Mouse (Mus musculus): ENCODE measurements around the gene Rbmxl1. TPM values are rescaled to one million over a fixed set of nuclear protein-coding genes. Genes with fewer than 3 reads are reported as not detected.
A peak's percentile ranks its signal among the peaks of the same experiment; 100 is the strongest.
"Not testable (repeated sequence)": the region's sequence is repeated elsewhere in the genome, so short reads cannot be mapped to it uniquely, and the experiment has no call there.

Rbmxl1 gene
- polyA plus RNA-seq (2016; fragmentation: Nextera tagmentation; extraction: Ambion mirVana), result 398 and 401 TPM in 2 replicates

DNA sequence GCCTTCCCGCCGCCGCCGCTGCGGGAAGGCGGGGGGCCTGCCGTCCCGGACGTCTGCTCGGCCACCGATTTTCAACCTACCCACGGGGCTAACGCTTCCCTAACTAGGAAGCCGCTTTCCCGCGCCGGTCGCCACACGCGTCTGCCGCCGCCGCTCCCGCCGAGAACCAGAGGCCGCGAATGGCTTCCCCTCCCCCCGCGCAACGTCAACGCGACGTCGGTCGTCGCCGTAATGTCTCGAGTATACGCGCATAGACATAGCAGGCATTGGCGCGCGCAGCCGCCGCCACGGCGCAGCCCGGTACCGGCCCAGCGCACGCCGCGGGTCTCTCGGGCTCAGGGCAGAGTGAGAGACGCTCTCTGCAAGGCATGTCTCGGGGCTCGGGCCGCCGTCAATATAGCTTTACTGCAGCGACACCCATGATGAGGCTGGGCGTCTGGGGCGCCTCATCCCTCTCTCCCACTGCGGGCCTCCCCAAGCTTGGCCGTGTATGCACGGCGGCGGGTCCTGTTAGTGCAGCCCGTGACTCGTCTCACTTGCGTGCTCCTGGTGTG lies at the start of gene Rbmxl1:
TSS of gene Rbmxl1 (minus strand) at position 180 of the 554 bp plus-strand sequence.
- peak within 1 kb of the TSS; percentile 100 for H3K27ac ChIP-seq (replicated peaks)
- DNase-seq (ENCODE audit: low spot score), result peak; percentile 92
- peaks cover 8% of the 10 kb centered on the region; the same call in 1 of the 2 replicates for H3K9me3 ChIP-seq
- under 1% methylated on average over 70 of the region's 70 CpGs for WGBS
- H3K4me1 ChIP-seq, result peaks cover 18% of the 10 kb centered on the region
- no peaks in the 10 kb centered on the region for H3K27me3 ChIP-seq (replicated peaks; ENCODE audit: low read depth, poor library complexity, severe bottlenecking)
- H3K4me3 ChIP-seq, result peak within 1 kb of the TSS; percentile 96
- H3K36me3 ChIP-seq (replicated peaks), result peaks cover 42% of the 10 kb centered on the region

DNA sequence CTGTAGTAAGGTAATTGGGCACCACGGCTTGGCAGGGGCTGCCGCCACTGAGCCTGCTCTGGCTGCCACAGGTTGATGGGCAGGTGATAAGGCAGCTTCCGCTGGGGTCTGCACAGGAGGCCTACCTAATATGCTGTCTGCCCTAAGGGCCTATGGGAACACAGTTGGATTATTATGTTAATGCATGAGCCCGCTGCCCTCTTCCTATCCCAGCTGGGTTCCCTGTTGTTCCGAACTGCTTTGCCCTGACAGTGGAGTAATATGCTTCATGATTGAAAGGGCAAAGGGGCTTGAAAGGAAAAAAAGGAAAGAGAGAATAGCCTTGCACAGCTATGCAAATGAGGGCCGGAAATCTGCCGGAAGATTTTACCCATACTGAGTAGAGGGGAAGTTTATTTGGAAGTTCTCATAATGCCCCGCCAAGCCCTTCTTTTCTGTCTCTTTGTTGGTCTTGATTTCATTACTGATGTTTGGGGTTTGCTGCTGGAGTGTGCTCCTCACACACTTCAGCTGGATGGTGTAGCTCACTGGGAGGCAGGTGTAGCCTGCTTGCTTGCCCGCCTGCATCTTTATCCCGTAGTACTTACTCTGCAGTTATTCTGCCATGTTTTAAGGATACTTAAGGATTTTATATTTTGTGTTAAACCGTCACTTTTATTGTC lies 48.2 kb upstream of the Rbmxl1 start:
- WGBS, result 38% methylated on average over 11 of the region's 11 CpGs
- H3K36me3 ChIP-seq (replicated peaks), result peaks cover 11% of the 10 kb centered on the region
- H3K27me3 ChIP-seq (replicated peaks; ENCODE audit: low read depth, poor library complexity, severe bottlenecking), result no peaks in the 10 kb centered on the region
- peak; percentile 26 for DNase-seq (ENCODE audit: low spot score)
- no peak overlapping the region for H3K4me3 ChIP-seq
- H3K9me3 ChIP-seq, result no peaks in the 10 kb centered on the region
- H3K4me1 ChIP-seq, result peaks cover 15% of the 10 kb centered on the region
- H3K27ac ChIP-seq (replicated peaks), result no peak overlapping the region

DNA sequence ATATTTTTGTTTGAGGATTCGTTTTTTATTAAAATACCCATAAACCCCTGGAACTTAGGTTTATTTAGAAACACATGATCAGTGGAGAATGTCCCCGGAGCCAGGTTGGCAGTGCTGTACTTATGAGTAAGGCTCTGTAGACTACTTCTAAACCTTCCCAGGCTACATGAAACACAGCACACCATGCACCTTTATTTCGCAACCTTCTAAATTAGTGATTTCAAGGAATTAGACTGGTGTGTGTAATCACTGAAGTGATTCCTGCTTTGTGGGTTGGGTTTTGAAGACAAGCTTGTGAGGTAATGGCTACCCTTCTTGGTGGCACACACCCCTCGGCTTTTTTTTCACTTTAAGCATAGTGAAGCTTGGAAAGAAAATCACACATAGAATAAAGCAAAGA lies 47.1 kb upstream of the Rbmxl1 start:
- no peak for DNase-seq (ENCODE audit: low spot score)
- Histone ChIP-seq H3K4me1 (peaks cover 16% of the 10 kb centered on the region), H3K9me3 (no peaks in the 10 kb centered on the region), H3K27ac (replicated peaks) (no peak overlapping the region), H3K4me3 (no peak overlapping the region), H3K27me3 (replicated peaks; ENCODE audit: low read depth, poor library complexity, severe bottlenecking) (no peaks in the 10 kb centered on the region), H3K36me3 (replicated peaks) (peaks cover 9% of the 10 kb centered on the region; the same call in 1 of the 2 replicates)
- WGBS, result 85% methylated on average over 4 of the region's 4 CpGs

DNA sequence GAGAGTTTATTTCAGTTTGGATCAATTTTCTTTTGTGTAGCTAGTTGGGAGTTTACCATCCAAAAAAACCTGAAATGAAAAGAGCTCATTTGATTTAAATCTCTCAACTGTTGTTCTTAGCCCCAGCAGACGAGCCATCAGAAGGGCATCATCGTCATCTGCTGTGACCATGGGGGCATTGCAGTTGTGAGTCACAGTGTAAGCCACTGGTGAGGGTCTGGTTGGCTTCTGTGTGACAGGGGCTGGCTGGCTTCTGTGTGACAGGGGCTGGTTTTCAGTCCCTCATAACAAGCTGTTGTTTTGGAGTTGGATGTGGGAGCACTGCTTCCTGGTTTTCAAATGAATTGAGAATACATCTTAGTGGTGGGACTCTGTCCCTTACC lies 42.0 kb upstream of the Rbmxl1 start:
- Histone ChIP-seq H3K4me1 (peaks cover 12% of the 10 kb centered on the region), H3K27ac (replicated peaks) (no peak overlapping the region), H3K9me3 (no peaks in the 10 kb centered on the region), H3K27me3 (replicated peaks; ENCODE audit: low read depth, poor library complexity, severe bottlenecking) (no peaks in the 10 kb centered on the region), H3K36me3 (replicated peaks) (peaks cover 9% of the 10 kb centered on the region; the same call in 1 of the 2 replicates), H3K4me3 (no peak overlapping the region)
- no peak for DNase-seq (ENCODE audit: low spot score)
- WGBS, result 74% methylated on average over 2 of the region's 2 CpGs

DNA sequence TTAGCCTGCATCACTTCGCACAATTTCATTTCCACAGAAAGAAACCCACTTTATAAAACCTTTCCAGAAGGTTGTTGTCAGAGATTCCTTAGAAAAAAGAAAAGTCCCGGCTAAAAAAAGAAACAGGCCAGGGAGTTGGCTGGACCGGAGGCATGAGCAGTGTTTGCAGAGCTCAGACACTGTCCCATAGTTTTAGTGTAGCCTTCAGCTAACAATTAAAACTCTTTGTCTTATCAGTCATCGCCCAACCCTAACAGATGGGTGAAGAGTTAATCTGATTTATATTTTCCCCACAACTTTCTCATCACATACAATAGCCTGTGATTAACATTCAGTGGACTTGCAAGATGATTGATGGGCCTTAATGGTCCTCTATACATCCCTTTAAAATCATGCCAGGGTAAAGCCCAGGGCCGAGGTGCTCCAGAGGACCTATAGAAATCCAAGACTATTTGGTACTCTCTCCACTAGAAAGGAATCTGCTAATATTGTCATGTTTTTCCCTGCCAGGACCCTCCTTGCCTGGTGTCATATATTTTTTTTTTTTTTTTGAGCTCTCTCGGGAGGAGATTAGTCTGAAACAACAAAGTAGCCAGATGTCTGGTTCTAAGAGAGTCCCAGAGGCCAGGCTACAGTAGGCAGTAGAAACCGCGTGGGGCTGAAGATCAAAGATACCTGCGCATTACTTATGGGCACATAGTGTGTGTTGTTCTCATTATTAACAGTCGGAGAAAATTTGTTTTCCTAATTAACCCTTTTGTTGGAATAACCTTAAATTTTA lies 41.5 kb upstream of the Rbmxl1 start:
- 66% methylated on average over 10 of the region's 10 CpGs for WGBS
- no peak overlapping the region; the same call in 1 of the 2 replicates for H3K27ac ChIP-seq (replicated peaks)
- no peaks in the 10 kb centered on the region for H3K9me3 ChIP-seq
- H3K36me3 ChIP-seq (replicated peaks), result peaks cover 9% of the 10 kb centered on the region; the same call in 1 of the 2 replicates
- no peak overlapping the region for H3K4me3 ChIP-seq
- no peaks in the 10 kb centered on the region for H3K27me3 ChIP-seq (replicated peaks; ENCODE audit: low read depth, poor library complexity, severe bottlenecking)
- DNase-seq (ENCODE audit: low spot score), result no peak
- peaks cover 15% of the 10 kb centered on the region for H3K4me1 ChIP-seq

DNA sequence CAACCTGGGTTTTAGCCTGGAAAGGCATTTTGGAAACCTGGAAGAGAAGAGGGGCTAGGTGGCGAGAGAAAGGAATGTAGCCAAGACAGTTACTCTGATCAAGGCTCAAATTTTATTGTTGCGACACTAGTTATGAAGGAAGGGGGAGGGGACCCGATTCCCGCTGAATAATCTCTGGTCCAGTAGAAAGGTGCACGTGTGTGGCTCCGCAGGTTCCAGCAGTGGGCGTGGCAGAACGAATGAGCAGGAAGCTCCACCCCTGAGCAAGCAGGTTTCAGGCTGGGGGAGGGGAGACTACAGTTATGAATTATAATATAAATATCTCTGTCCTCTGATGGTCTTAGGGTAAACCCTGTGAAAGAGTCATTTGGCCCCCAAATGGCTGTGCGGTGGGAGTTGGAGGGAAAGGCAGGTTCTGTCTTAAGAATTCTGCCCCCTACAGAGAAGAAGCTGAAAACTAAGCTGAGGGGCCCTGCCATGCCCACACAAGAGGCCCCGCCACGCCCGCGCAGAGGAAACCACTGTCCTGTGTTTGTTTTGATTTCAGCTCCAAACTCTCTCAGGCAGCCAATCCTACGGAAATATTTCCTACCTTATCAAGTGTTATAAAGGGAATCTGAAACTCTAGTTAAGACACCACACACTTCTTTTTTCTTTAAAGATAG lies 36.6 kb upstream of the Rbmxl1 start:
- not testable (repeated sequence) for H3K4me3 ChIP-seq; H3K27ac ChIP-seq (replicated peaks); H3K27me3 ChIP-seq (replicated peaks; ENCODE audit: low read depth, poor library complexity, severe bottlenecking); DNase-seq (ENCODE audit: low spot score); H3K9me3 ChIP-seq
- Histone ChIP-seq H3K4me1 (peaks cover 11% of the 10 kb centered on the region), H3K36me3 (replicated peaks) (peaks cover 31% of the 10 kb centered on the region)
- 55% methylated on average over 10 of the region's 14 CpGs for WGBS

DNA sequence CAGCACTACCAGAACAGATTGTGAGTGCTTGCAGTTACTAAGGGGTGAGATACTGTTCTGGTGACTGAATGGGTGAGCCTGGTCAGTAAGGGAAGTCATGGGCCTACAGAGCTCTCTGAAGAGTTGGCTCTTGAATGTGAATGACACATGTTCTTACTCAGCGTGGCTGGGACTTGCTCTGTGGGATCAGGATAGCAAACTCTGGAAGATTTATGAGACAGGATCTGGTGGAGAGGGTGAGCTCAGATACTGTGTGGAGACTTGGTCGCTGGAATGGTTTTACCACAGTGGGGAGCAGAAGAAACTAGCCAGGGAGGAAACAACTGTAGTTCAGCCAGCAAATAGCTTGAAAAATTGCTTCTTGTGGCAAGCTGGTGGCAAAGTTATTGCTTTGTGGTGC lies 35.8 kb upstream of the Rbmxl1 start:
- H3K27ac ChIP-seq (replicated peaks), result no peak overlapping the region
- no peaks in the 10 kb centered on the region for H3K9me3 ChIP-seq
- H3K27me3 ChIP-seq (replicated peaks; ENCODE audit: low read depth, poor library complexity, severe bottlenecking), result no peaks in the 10 kb centered on the region
- H3K4me1 ChIP-seq, result peaks cover 9% of the 10 kb centered on the region
- H3K4me3 ChIP-seq, result no peak overlapping the region
- no peak for DNase-seq (ENCODE audit: low spot score)
- peaks cover 33% of the 10 kb centered on the region for H3K36me3 ChIP-seq (replicated peaks)
- 86% methylated on average over 2 of the region's 2 CpGs for WGBS

DNA sequence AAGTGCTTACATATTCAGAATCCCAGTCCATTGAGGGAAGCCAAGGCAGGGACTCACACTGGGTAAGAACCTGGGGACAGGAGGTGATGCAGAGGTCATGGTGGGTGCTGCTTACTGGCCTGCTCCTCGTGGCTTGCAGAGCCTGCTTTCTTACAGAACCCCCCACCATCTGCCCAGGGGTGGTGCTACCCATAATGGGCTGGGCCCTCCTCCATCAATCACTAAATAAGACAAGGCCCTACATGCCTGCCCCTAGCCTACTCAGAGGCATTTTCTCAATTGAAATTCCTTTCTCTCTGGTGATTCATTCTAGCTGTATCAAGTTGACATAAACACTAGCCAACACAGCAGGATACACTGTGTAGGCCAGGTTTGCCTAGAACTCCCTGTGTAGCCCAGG lies 34.9 kb upstream of the Rbmxl1 start:
- no peak overlapping the region for H3K27ac ChIP-seq (replicated peaks)
- no peaks in the 10 kb centered on the region for H3K9me3 ChIP-seq
- H3K27me3 ChIP-seq (replicated peaks; ENCODE audit: low read depth, poor library complexity, severe bottlenecking), result no peaks in the 10 kb centered on the region
- 54% methylated on average over 1 of the region's 1 CpGs for WGBS
- no peak for DNase-seq (ENCODE audit: low spot score)
- H3K36me3 ChIP-seq (replicated peaks), result peaks cover 33% of the 10 kb centered on the region
- no peak overlapping the region for H3K4me3 ChIP-seq
- peaks cover 9% of the 10 kb centered on the region for H3K4me1 ChIP-seq

DNA sequence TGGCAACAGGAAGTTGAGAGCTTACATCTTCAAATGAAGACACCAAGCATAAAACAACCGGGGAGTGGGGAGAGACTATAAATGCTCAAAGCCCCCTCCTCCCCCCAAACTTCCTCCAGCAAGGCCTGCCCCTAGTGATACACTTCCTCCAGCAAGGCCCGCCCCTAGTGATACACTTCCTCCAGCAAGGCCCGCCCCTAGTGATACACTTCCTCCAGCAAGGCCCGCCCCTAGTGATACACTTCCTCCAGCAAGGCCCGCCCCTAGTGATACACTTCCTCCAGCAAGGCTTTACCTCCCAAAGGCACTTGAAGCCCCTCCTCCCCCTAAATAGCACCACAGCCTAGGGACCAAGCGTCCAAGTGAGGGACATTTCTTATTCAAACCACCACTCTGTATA lies 34.0 kb upstream of the Rbmxl1 start:
- not testable (repeated sequence) for H3K4me3 ChIP-seq; DNase-seq (ENCODE audit: low spot score); H3K27ac ChIP-seq (replicated peaks); H3K9me3 ChIP-seq; H3K4me1 ChIP-seq; H3K27me3 ChIP-seq (replicated peaks; ENCODE audit: low read depth, poor library complexity, severe bottlenecking)
- WGBS, result 96% methylated on average over 5 of the region's 6 CpGs
- H3K36me3 ChIP-seq (replicated peaks), result peaks cover 42% of the 10 kb centered on the region

DNA sequence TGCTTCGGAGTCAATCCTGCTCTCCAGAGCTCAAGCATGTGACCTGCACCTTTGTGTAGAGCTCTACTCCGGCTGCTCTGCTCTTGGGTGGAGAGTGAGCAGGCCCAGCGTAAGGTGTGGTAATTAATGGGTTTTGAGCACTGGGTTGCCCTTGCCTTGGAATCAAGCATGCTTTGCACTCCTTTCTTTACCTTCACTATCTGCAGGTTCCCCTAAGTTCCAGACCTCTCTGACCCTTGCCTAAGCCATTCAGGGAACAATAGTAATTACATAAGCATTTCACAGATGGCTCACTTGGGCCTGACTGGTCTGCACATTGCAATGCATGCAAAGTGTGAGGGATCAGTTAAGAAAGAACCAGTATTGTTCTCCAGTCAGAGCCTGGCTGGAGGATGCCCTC lies 29.1 kb upstream of the Rbmxl1 start:
- H3K9me3 ChIP-seq, result no peaks in the 10 kb centered on the region
- no peaks in the 10 kb centered on the region for H3K27me3 ChIP-seq (replicated peaks; ENCODE audit: low read depth, poor library complexity, severe bottlenecking)
- no peak overlapping the region for H3K4me3 ChIP-seq
- peaks cover 49% of the 10 kb centered on the region for H3K36me3 ChIP-seq (replicated peaks)
- no peak overlapping the region for H3K27ac ChIP-seq (replicated peaks)
- DNase-seq (ENCODE audit: low spot score), result no peak
- 85% methylated on average over 3 of the region's 3 CpGs for WGBS
- no peaks in the 10 kb centered on the region for H3K4me1 ChIP-seq

DNA sequence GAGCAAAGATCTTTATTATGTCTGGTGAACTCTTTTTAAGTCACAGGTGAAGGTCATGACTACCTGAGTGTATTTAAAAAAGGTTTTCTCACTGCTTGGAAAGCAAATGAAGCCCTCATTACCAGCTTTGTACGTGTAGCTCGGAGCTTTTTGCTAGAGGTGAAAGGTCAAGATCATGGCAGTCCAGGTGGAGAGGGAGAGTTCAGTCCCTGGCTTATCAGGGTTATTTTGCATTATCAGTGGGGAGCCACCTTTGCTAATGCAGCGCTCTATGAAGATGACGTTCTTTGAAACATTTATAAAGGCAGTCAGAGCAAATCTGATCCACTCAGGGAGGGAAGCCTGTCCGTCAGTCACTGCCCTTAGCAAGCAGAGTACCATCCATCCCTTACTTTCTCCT lies 28.0 kb upstream of the Rbmxl1 start:
- DNase-seq (ENCODE audit: low spot score), result no peak

DNA sequence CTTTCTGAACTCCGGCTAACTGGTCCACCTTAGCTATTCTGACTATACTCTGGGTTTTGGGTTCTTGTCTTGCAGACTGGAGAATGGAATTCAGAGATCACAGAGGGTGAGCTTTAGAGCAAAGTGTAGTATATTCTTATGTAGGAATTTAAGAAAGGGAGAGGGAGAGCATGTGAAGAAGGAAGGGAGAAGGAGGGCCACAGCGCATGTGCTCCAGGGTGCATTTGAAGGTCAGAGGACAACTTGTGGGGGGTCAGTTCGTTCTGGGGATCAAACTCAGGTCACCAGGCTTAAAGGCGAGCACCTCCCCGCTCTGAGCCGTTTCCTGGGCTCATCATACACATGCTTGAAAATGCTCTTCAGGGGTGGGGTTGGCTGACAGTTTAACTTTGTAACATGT lies 25.3 kb upstream of the Rbmxl1 start:
- Histone ChIP-seq H3K4me3 (no peak overlapping the region), H3K27ac (replicated peaks) (no peak overlapping the region), H3K27me3 (replicated peaks; ENCODE audit: low read depth, poor library complexity, severe bottlenecking) (no peaks in the 10 kb centered on the region), H3K36me3 (replicated peaks) (peaks cover 57% of the 10 kb centered on the region), H3K4me1 (no peaks in the 10 kb centered on the region), H3K9me3 (no peaks in the 10 kb centered on the region)
- WGBS, result 80% methylated on average over 6 of the region's 6 CpGs
- DNase-seq (ENCODE audit: low spot score), result no peak

More for the DNA sequence above, 28.0 kb upstream of the Rbmxl1 start:
- no peaks in the 10 kb centered on the region for H3K4me1 ChIP-seq
- peaks cover 48% of the 10 kb centered on the region for H3K36me3 ChIP-seq (replicated peaks)
- no peak overlapping the region for H3K27ac ChIP-seq (replicated peaks)
- H3K27me3 ChIP-seq (replicated peaks; ENCODE audit: low read depth, poor library complexity, severe bottlenecking), result no peaks in the 10 kb centered on the region
- H3K4me3 ChIP-seq, result no peak overlapping the region
- H3K9me3 ChIP-seq, result no peaks in the 10 kb centered on the region
- 78% methylated on average over 5 of the region's 5 CpGs for WGBS

All from embryonic facial prominence, embryonic 10.5 days (tissue).